Mouse (Mus musculus) neural tube, embryonic 10.5 days (tissue): Measurements from ENCODE around the gene Map3k3.
"Not testable (repeated sequence)": the region's sequence is repeated elsewhere in the genome, so short reads cannot be mapped to it uniquely, and the experiment has no call there.

Source experiments
- DNase-seq: peaks from one replicate; pipeline ENCODE4 v3.0.0-alpha.2; 2017; ENCODE audit warnings: low spot score; ENCODE audit errors: extremely low spot score

Map3k3 gene

DNA sequence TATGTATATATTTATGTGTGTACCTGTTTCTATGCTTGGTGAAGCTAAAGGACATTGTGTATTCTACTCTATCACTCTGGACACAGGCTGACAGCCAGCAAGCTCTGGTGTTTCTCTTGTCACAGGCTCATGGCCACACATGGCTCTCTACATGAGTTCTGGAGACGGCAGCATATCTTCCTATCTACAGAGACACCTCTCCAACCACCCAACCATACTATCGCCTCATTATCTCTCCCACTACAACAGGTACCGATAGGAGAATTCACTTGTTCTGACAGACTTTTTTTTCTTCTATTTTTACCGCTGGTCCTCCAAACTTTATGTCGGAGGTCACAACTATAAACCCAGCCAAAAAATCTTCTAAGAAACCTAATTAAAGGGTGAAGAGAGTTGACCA lies 107.8 kb downstream of the Map3k3 start:
- DNase-seq: no peak

DNA sequence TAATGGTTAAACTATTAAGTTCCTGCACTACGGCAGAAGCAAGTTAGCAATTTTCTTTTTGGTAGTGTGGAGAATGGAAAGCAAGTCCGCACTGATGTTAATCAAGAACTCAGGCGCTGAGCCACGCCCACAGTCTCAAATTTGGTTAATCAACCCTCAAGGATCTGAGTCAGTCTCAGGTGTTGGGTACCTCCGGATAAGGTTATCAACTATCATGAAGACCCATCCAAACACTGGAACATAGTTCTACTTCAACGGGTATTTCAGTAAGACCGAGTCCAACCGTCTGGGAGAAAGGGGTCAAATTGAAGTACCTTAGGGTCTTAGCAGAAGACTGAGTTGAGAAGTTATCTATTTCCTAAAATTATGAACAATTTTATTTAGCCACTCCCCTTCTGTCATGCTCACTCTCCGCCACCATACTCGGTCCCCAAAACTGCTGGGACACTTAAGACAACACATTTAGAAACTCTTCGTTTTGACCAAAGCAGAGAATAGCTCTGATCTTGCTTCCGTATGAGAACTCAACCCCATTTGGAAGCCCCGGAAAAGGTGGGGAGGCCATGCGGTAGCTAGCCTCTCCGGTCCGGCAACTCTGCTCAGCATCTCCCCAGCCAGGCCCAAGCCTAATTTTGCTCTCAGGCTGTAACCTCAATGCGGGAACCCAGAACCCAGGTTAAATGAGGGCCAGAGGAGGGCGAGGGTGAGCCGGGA lies 108.4 kb downstream of the Map3k3 start:
- no peak for DNase-seq

DNA sequence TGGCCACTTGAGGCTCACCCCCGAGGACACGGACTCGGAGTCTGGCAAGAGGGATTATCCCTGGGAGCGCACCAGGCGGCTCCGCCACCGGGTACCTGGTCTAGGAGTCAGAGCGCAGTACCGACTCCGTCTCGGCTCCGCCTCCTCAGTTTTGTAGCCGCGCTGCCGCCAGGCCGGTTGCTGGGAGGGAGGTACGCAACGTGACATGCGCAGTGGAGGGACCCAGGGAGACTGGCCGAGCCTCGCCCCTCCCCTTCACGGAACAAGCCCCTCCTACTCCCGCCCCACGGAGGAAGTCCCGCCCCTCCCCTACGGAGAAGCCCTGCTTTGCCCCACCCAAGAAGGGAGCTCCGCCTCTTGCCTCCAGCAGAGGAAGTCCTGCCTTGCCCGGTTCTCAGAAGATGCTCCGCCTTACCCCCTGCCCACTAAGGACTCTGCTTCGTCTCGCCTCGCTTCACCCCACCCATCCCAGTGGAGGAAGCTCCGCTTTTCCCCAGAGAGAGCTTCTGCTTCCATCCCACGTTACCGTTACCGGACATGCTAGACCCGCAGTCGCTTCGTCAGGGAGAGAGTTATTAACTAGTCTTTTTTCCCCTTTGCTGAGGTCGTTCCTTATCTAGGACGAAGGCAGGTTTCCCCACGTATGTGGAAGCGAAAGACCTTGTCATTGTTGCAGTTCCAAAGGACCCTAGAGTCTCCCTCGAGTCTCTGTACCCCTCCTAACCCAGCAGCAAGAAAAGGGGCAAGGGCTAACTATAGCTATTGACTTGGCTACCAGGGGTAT lies 109.2 kb downstream of the Map3k3 start:
- peak; percentile 97 for DNase-seq

DNA sequence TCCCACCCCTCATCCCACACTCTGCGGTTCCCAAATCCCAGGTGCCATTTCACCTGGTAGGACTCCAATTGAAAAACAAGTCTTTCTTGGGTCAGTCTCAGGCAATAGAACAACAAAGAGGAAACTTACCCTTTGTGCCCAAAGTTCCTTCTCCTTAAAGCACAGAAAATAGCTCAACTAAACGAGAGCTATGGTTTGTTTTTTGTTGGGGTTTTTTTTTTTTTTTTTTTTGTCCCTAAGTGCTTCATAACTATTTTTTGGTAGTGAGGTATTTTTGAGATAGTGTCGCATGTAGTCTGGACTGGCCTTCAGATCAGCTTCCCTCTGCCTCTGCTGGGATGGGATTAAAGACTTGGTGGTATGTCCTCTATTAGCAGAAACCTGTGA lies 109.7 kb downstream of the Map3k3 start:
- no peak for DNase-seq

DNA sequence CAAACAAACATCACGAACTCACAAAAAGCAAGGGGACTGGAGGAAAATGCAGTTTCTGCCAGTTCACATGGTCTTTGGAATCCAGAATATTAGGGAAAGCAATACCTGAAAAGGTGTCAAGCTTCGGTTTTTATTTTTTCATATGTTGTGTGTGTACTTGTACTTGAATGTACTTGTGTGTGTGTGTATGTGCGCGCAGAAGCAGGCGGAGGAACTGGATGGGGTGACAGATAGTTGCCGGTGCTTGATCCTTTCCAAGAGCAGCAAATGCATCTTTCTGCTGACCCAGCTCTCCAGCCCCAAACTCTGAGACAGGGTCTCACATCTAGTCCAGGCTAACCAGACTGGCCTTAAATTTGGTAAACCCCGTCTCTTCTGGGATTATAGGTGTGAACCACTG lies 110.5 kb downstream of the Map3k3 start:
- no peak for DNase-seq

DNA sequence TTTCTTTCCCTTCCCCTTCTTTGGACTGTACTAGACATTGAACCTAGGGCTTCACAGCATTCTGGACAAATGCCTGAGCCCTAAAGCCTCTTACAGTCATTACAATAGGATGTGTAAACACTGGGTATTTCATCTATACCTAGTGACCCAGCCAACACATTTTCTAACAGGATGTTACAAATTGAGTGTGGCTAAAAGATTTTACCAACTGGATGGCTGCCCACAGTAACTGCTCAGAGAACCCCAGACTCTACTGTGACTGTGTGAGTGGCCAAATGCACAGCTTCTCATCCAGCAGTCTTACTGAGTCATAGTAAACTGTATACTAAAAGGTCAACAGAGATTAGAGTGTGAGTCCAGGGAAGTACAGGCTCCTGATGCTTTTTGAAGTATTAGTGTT lies 110.9 kb downstream of the Map3k3 start:
- no peak for DNase-seq

DNA sequence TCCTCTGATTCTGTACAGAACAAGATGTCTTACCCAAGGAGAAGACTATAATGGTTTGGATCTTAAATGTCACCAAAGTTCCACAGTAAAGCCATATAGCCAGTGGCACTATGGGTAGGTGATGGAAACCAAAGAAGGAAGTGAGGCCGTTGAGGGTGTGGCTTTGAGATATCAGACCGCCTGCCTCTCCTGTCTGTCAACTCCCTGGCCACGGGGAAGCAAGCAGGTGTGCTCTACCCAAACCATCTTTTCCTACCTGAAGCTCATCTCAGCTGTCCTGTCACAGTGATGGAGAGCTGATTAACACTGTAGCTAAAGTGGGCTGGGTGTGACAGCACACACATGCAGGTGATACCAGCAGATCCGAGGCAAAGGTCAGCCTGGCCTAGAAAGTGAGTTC lies 113.9 kb downstream of the Map3k3 start:
- DNase-seq: no peak

DNA sequence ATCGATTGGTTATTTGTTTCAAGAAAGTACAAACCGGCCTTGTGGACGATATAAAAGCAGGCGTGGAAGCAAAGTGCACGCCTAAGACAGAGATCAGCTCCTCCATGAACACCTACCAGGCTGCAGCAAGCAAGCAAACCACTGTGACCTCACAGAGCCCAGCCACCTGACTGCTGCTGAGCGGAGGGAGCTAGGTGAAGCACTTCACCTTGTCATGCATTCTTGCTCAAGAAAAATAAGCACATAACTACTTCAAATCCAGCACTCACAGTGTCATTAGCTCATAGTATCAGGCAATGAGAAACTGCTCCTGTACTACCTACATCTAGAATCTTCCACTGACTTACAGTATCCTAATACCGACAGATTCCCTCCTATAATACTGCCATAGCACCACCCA lies 115.6 kb downstream of the Map3k3 start:
- DNase-seq: not testable (repeated sequence)

DNA sequence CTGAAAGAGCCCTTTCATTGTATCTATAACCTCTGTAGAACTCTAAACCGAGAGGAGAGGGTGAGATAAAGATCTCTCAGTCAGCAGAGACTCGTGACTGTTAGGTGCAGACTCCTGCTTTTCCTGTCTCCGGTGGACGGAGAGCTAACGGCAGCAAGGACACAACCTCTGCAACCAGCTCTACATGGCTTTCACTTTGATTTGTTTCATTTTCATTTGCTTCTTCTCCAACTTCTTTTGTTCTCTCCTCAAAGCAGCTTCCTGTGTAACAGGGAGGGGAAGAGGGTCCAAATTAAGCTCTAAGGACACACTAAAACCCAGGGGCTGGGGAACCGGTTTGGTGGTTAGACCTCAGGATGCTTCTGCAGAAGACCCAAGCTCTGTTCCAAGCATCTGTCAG lies 116.3 kb downstream of the Map3k3 start:
- no peak for DNase-seq

DNA sequence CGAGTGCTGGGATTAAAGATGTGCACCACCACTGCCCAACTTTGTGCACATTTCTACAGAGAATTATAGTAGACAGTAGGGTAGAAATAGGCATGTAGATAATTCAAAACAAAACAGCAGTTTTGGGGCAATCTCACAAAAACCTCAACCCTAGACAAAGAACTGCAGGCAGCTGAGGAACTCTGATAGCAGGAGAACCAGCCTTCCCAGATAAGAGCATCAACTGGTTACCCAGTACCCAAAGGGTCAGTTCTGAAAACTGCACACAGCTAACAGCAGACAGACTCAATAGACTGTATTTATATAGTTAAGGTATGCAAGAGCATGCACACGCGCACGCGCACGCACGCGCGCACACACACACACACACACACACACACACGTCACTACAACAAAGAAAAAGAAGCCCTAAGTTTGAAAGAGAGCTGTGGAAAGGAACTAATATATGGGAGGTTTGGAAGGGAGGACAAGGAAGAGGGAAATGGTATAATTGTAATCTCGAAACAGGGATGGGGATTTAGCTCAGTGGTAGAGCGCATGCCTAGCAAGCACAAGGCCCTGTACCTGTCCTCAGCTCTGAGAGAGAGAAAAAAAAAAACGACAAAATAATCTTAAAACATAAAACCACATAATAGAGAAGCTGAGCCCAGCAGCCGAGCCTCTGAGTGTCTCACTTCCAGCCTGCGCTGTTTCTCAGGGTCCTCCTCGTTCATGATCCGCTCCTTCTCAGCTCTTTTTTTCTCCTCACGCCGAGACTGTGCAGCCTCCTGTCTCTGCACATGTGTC lies 117.1 kb downstream of the Map3k3 start:
- no peak for DNase-seq

DNA sequence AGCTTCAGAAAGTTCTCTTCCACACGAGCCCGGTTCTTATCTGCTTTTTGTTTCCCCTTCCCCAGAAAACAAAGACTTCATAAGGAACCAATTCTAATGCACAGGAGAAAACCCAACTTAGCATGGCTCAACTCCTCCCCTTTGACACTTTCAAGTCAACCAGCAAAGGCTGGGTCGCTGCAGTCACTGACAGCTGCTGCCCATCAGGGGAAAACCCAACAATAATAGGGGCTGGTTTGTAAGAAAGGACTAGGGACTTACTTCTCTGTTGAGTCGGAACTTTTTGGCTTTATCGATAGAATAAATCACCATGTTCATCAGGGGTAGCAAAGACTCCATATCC lies 117.7 kb downstream of the Map3k3 start, which contains the start of gene Strada:
Gene Strada, minus strand, starts transcription at position 46 of the 343 bp plus-strand sequence.
- no peak for DNase-seq
